26 mouse cellular contexts compared by ENCODE assay signal in the genomic region with DNA sequence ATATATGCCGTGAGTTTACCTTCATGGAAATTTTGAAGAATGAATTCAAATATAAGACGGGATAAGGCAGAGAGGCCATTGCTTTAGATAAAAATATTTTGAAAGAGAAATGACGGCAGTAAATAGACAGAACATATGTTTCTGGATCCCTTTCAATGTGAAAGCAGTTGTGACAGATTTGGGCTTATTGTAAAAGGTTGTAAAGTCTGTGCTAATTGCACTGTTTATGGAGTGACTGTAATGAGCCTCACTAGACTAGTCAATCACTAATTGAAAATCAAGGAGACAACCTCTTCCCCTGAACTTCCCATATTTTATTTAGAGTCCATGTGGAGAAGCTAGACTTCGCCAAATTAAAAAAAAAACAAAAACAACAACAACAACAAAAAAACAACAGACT.
DNase-seq lines count a peak whose midpoint lies in the region; ATAC-seq lines count a peak whose summit lies in the region.
"Had no signal": no experiment of that assay in that cellular context is flagged by ENCODE, and none has a peak within 500 bp of the region (broad histone marks: within the 10 kb centered on the region; RNA-seq: fewer than 3 reads in every experiment).

No protein-coding gene starts in this region.

- DNase-seq in embryonic facial prominence, embryonic 10.5 days (ENCODE audit: low spot score) = no peak
- DNase-seq in forebrain, embryonic 14.5 days (ENCODE audit: low spot score) = peak; percentile 61
- no peak for DNase-seq in forebrain, embryonic 11.5 days (ENCODE audit: low spot score)
- DNase-seq: adrenal gland, adult 8-10 months; adrenal gland, postnatal 14 days; adrenal gland, postnatal 36 days; B cell, adult 2 months; cerebellum, adult 11 months; cerebellum, adult 18-20 months; cerebellum, adult 8-10 months; cerebellum, adult 9-11 months; cerebellum, postnatal 14 days; cerebellum, postnatal 36 days; embryo, embryonic 11 days; gastrocnemius, adult 2 months had no signal

- H3K4me2 ChIP-seq in embryonic facial prominence, embryonic 12.5 days (replicated peaks) = no peak overlapping the region
- no peak overlapping the region for H3K4me2 ChIP-seq in forebrain, embryonic 14.5 days (ENCODE audit: low read length)
- H3K4me2 ChIP-seq in forebrain, embryonic 12.5 days = no peak overlapping the region
- H3K4me2 ChIP-seq in forebrain, embryonic 16.5 days (ENCODE audit: low read length) = no peak overlapping the region
- H3K4me2 ChIP-seq in forebrain, embryonic 11.5 days (ENCODE audit: low read depth, low read length, severe bottlenecking) = no peak overlapping the region
- H3K4me2 ChIP-seq: embryonic facial prominence, embryonic 13.5 days; embryonic facial prominence, embryonic 15.5 days had no signal

- WGBS in embryonic facial prominence, embryonic 12.5 days = 90% methylated on average over 4 of the region's 4 CpGs
- WGBS in embryonic facial prominence, embryonic 10.5 days = 89% methylated on average over 4 of the region's 4 CpGs
- WGBS in forebrain, embryonic 14.5 days = 72% methylated on average over 4 of the region's 4 CpGs
- 86% methylated on average over 4 of the region's 4 CpGs for WGBS in forebrain, embryonic 12.5 days
- 65% methylated on average over 4 of the region's 4 CpGs for WGBS in forebrain, embryonic 16.5 days
- WGBS in forebrain, embryonic 11.5 days = 87% methylated on average over 4 of the region's 4 CpGs

- peak overlapping the region; percentile 71; the same call in 1 of the 2 replicates for H3K27ac ChIP-seq in embryonic facial prominence, embryonic 12.5 days
- H3K27ac ChIP-seq in embryonic facial prominence, embryonic 10.5 days (replicated peaks) = no peak overlapping the region
- no peak overlapping the region for H3K27ac ChIP-seq in forebrain, embryonic 14.5 days (ENCODE audit: low read depth, low read length)
- no peak overlapping the region for H3K27ac ChIP-seq in forebrain, embryonic 12.5 days
- H3K27ac ChIP-seq in forebrain, embryonic 16.5 days (ENCODE audit: low read length) = no peak overlapping the region
- no peak overlapping the region for H3K27ac ChIP-seq in forebrain, embryonic 11.5 days (ENCODE audit: low read depth, low read length)
- H3K27ac ChIP-seq: embryonic facial prominence, embryonic 15.5 days; gastrocnemius, adult 2 months had no signal

- no peaks in the 10 kb centered on the region for H3K9me3 ChIP-seq in embryonic facial prominence, embryonic 12.5 days
- H3K9me3 ChIP-seq in embryonic facial prominence, embryonic 10.5 days = no peaks in the 10 kb centered on the region
- H3K9me3 ChIP-seq in forebrain, embryonic 14.5 days (replicated peaks; ENCODE audit: control insufficient read depth, low read length) = no peaks in the 10 kb centered on the region
- no peaks in the 10 kb centered on the region for H3K9me3 ChIP-seq in forebrain, embryonic 12.5 days
- no peaks in the 10 kb centered on the region for H3K9me3 ChIP-seq in forebrain, embryonic 16.5 days (ENCODE audit: control insufficient read depth, low read length)
- H3K9me3 ChIP-seq in forebrain, embryonic 11.5 days (ENCODE audit: control insufficient read depth, low read length) = no peaks in the 10 kb centered on the region
- H3K9me3 ChIP-seq: embryonic facial prominence, embryonic 13.5 days; embryonic facial prominence, embryonic 15.5 days; G1E had no signal

- no peak for ATAC-seq in embryonic facial prominence, embryonic 12.5 days (ENCODE audit: insufficient number of reproducible peaks, insufficient read depth, low FRiP score, low TSS enrichment)
- peak; percentile 71; the same call in 1 of the 2 replicates for ATAC-seq in forebrain, embryonic 14.5 days
- no peak for ATAC-seq in forebrain, embryonic 12.5 days (ENCODE audit: low FRiP score)
- ATAC-seq in forebrain, embryonic 16.5 days = peak; percentile 69
- ATAC-seq in forebrain, embryonic 11.5 days (replicated peaks; ENCODE audit: low FRiP score) = no peak
- ATAC-seq: activated CD4-positive, CD25-positive, alpha-beta regulatory T cell, adult 4 months; CD4-positive, CD25-positive, alpha-beta regulatory T cell, adult 4 months; Patski had no signal

- peaks cover 5% of the 10 kb centered on the region; the same call in 1 of the 2 replicates for H3K4me1 ChIP-seq in embryonic facial prominence, embryonic 12.5 days
- H3K4me1 ChIP-seq in embryonic facial prominence, embryonic 10.5 days = peaks cover 11% of the 10 kb centered on the region; the same call in 1 of the 2 replicates
- H3K4me1 ChIP-seq in forebrain, embryonic 14.5 days (ENCODE audit: control insufficient read depth, insufficient read depth, low read length) = no peaks in the 10 kb centered on the region
- H3K4me1 ChIP-seq in forebrain, embryonic 12.5 days = no peaks in the 10 kb centered on the region
- H3K4me1 ChIP-seq in forebrain, embryonic 16.5 days (replicated peaks; ENCODE audit: control insufficient read depth, insufficient read depth, low read length) = 0 out of 2 replicates have a peak, but pooled peaks cover 4% of the 10 kb centered on the region
- H3K4me1 ChIP-seq in forebrain, embryonic 11.5 days (replicated peaks; ENCODE audit: control insufficient read depth, insufficient read depth, low read length) = no peaks in the 10 kb centered on the region

- H3K9ac ChIP-seq in embryonic facial prominence, embryonic 12.5 days = no peak overlapping the region
- no peak overlapping the region for H3K9ac ChIP-seq in forebrain, embryonic 14.5 days (ENCODE audit: low read length)
- no peak overlapping the region for H3K9ac ChIP-seq in forebrain, embryonic 12.5 days
- no peak overlapping the region for H3K9ac ChIP-seq in forebrain, embryonic 16.5 days (replicated peaks; ENCODE audit: low read depth, low read length)
- no peak overlapping the region for H3K9ac ChIP-seq in forebrain, embryonic 11.5 days (ENCODE audit: low read length)
- H3K9ac ChIP-seq: embryonic facial prominence, embryonic 13.5 days; embryonic facial prominence, embryonic 15.5 days had no signal

- 0 out of 2 replicates have a peak, but pooled peaks cover 3% of the 10 kb centered on the region for H3K27me3 ChIP-seq in embryonic facial prominence, embryonic 12.5 days
- H3K27me3 ChIP-seq in embryonic facial prominence, embryonic 10.5 days (replicated peaks; ENCODE audit: low read depth, poor library complexity, severe bottlenecking) = no peaks in the 10 kb centered on the region
- H3K27me3 ChIP-seq in forebrain, embryonic 14.5 days (replicated peaks; ENCODE audit: control insufficient read depth, insufficient read depth, low read length) = no peaks in the 10 kb centered on the region
- H3K27me3 ChIP-seq in forebrain, embryonic 12.5 days = no peaks in the 10 kb centered on the region
- H3K27me3 ChIP-seq in forebrain, embryonic 16.5 days (replicated peaks; ENCODE audit: control insufficient read depth, insufficient read depth, low read length) = no peaks in the 10 kb centered on the region
- H3K27me3 ChIP-seq in forebrain, embryonic 11.5 days (ENCODE audit: control insufficient read depth, insufficient read depth, low read length) = no peaks in the 10 kb centered on the region
- H3K27me3 ChIP-seq: CH12.LX had no signal

- no peak overlapping the region for H3K4me3 ChIP-seq in embryonic facial prominence, embryonic 12.5 days
- no peak overlapping the region for H3K4me3 ChIP-seq in embryonic facial prominence, embryonic 10.5 days
- no peak overlapping the region for H3K4me3 ChIP-seq in forebrain, embryonic 14.5 days (ENCODE audit: low read depth, low read length)
- H3K4me3 ChIP-seq in forebrain, embryonic 12.5 days (replicated peaks) = no peak overlapping the region
- H3K4me3 ChIP-seq in forebrain, embryonic 16.5 days (replicated peaks; ENCODE audit: low read length) = no peak overlapping the region
- no peak overlapping the region for H3K4me3 ChIP-seq in forebrain, embryonic 11.5 days (ENCODE audit: low read depth, low read length)
- H3K4me3 ChIP-seq: embryonic facial prominence, embryonic 13.5 days; embryonic facial prominence, embryonic 15.5 days; erythroblast, embryonic 14.5 days; gastrocnemius, adult 2 months had no signal

- H3K36me3 ChIP-seq in embryonic facial prominence, embryonic 12.5 days = no peaks in the 10 kb centered on the region
- H3K36me3 ChIP-seq in embryonic facial prominence, embryonic 10.5 days (replicated peaks) = no peaks in the 10 kb centered on the region
- no peaks in the 10 kb centered on the region for H3K36me3 ChIP-seq in forebrain, embryonic 14.5 days (ENCODE audit: control insufficient read depth, insufficient read depth, low read length)
- no peaks in the 10 kb centered on the region for H3K36me3 ChIP-seq in forebrain, embryonic 12.5 days (replicated peaks)
- no peaks in the 10 kb centered on the region for H3K36me3 ChIP-seq in forebrain, embryonic 16.5 days (ENCODE audit: control insufficient read depth, insufficient read depth)
- no peaks in the 10 kb centered on the region for H3K36me3 ChIP-seq in forebrain, embryonic 11.5 days (ENCODE audit: control insufficient read depth, insufficient read depth, low read length)
- H3K36me3 ChIP-seq: embryonic facial prominence, embryonic 13.5 days; embryonic facial prominence, embryonic 15.5 days; G1E had no signal

Comparison
In these comparisons a context has a peak if more than half of its experiments do, and no peak if none do; other contexts are left out.
1. ATAC-seq: peak in forebrain, embryonic 14.5 days (single experiment) and forebrain, embryonic 16.5 days (single experiment); none in embryonic facial prominence, embryonic 12.5 days (single experiment), forebrain, embryonic 12.5 days (single experiment) and forebrain, embryonic 11.5 days (single experiment).